Comparison of ENCODE assay signal across 8 mouse cellular contexts in the genomic region with DNA sequence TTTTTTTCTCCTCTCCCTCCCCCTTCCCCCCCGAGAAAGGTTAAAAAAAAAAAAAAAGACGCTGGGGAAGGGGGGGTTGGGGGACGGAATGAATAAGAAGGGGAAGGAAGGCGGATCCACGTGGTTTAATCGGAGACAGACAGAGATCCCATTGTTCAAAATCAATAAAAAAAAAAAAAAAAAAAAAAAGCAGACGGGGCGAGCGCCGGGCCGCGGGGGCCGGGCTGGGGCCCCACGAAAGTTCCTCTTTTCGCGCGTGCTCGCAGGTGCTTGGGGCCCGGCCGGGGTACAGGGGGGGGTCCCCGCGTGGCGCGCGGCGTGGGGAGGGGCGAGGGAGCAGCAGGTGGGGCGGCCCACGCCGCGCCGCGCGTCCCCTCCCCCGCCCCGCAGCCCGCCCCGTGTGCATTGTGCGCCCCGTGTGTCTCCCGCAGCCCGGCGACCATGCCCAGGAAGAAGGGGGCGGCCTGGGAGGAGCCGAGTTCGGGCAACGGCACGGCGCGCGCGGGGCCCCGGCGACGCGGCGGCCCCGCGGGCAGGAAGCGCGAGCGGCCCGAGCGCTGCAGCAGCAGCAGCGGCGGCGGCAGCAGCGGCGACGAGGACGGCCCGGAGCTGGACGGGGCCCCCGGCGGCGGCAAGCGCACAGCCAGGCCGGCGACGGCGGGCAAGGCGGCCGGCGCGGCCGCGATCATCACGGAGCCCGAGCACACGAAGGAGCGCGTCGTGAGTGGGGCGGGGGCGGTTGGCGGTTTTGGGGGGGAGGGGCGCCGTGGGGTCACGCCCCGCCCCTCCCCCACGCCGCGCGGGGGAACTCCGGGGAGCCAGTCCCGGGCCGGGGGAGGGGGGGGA. TPM values are rescaled to one million over a fixed set of nuclear protein-coding genes. Genes with fewer than 3 reads are reported as not detected.
DNase-seq lines count a peak whose midpoint lies in the region; ATAC-seq and TF ChIP-seq lines count a peak whose summit lies in the region.

No protein-coding gene starts in this region.

- no peak for TF ChIP-seq CTCF in gastrocnemius, adult 2 months (IDR thresholded peaks at IDR 0.05)

- peaks cover 32% of the 10 kb centered on the region for H3K36me3 ChIP-seq in forebrain, embryonic 14.5 days (ENCODE audit: control insufficient read depth, insufficient read depth, low read length)
- peaks cover 25% of the 10 kb centered on the region for H3K36me3 ChIP-seq in kidney, embryonic 15.5 days
- H3K36me3 ChIP-seq in megakaryocyte, embryonic 14.5 days (replicated peaks; ENCODE audit: low read length): peaks cover 30% of the 10 kb centered on the region

- H3K9ac ChIP-seq in forebrain, embryonic 14.5 days (ENCODE audit: low read length): peak overlapping the region; percentile 96
- peak overlapping the region; percentile 93 for H3K9ac ChIP-seq in kidney, embryonic 15.5 days

- H3K4me2 ChIP-seq in forebrain, embryonic 14.5 days (ENCODE audit: low read length): peak overlapping the region; percentile 60
- H3K4me2 ChIP-seq in kidney, embryonic 15.5 days: peak overlapping the region; percentile 89

- peak; percentile 22 for ATAC-seq in forebrain, embryonic 14.5 days
- 0 out of 2 replicates have a peak, but pooled peaks have one; percentile 5 for ATAC-seq in kidney, embryonic 15.5 days (replicated peaks; ENCODE audit: low FRiP score)

- peak; percentile 50 for DNase-seq in gastrocnemius, adult 2 months
- no peak for DNase-seq in gastrocnemius, postnatal 36 days
- DNase-seq in NIH3T3 (ENCODE audit: low read depth): peak; percentile 65
- DNase-seq in forebrain, embryonic 14.5 days (ENCODE audit: low spot score): peak; percentile 68
- peak; percentile 61 to 80 for DNase-seq in spleen, postnatal 4 days (ENCODE audit: low spot score in 2 of 2)
- DNase-seq in urinary bladder, postnatal 25 days (ENCODE audit: low spot score): no peak

- intact Hi-C loops in gastrocnemius, adult 2 months (cut with DNase I): no loop called here
- intact Hi-C loops in gastrocnemius, postnatal 36 days (cut with DNase I): no loop called here

- H3K9me3 ChIP-seq in forebrain, embryonic 14.5 days (replicated peaks; ENCODE audit: control insufficient read depth, low read length): no peaks in the 10 kb centered on the region
- no peaks in the 10 kb centered on the region for H3K9me3 ChIP-seq in kidney, embryonic 15.5 days (replicated peaks)
- H3K9me3 ChIP-seq in megakaryocyte, embryonic 14.5 days: no peaks in the 10 kb centered on the region

- H3K4me1 ChIP-seq in forebrain, embryonic 14.5 days (ENCODE audit: control insufficient read depth, insufficient read depth, low read length): peaks cover 20% of the 10 kb centered on the region
- peaks cover 55% of the 10 kb centered on the region for H3K4me1 ChIP-seq in kidney, embryonic 15.5 days
- peaks cover 64% of the 10 kb centered on the region for H3K4me1 ChIP-seq in megakaryocyte, embryonic 14.5 days

- peaks cover 11% of the 10 kb centered on the region for H3K27me3 ChIP-seq in forebrain, embryonic 14.5 days (replicated peaks; ENCODE audit: control insufficient read depth, insufficient read depth, low read length)
- H3K27me3 ChIP-seq in kidney, embryonic 15.5 days: peaks cover 9% of the 10 kb centered on the region; the same call in 1 of the 2 replicates
- no peaks in the 10 kb centered on the region for H3K27me3 ChIP-seq in megakaryocyte, embryonic 14.5 days (replicated peaks)

- H3K27ac ChIP-seq in gastrocnemius, adult 2 months: peak overlapping the region; percentile 98
- peak overlapping the region; percentile 98 for H3K27ac ChIP-seq in forebrain, embryonic 14.5 days (ENCODE audit: low read depth, low read length)
- peak overlapping the region; percentile 96 for H3K27ac ChIP-seq in kidney, embryonic 15.5 days

- WGBS in forebrain, embryonic 14.5 days: under 1% methylated on average over 71 of the region's 107 CpGs
- WGBS in kidney, embryonic 15.5 days: under 1% methylated on average over 59 of the region's 107 CpGs

- peak overlapping the region; percentile 91 for H3K4me3 ChIP-seq in gastrocnemius, adult 2 months
- H3K4me3 ChIP-seq in forebrain, embryonic 14.5 days (ENCODE audit: low read depth, low read length): peak overlapping the region; percentile 92
- peak overlapping the region; percentile 92 for H3K4me3 ChIP-seq in kidney, embryonic 15.5 days (replicated peaks)
- peak overlapping the region; percentile 94 for H3K4me3 ChIP-seq in megakaryocyte, embryonic 14.5 days (replicated peaks)

RNA-seq across cellular contexts. Expression of a gene that starts 1.6 kb away (rescaled TPM):
- 1 to 10 TPM; 5.9 to 8.8 TPM for total RNA-seq in gastrocnemius, adult 2 months (2021)
- total RNA-seq in gastrocnemius, postnatal 36 days (2021): 1 to 10 TPM; 8.1 to 9.5 TPM
- 23.1 and 32.8 TPM in 2 replicates for polyA plus RNA-seq in forebrain, embryonic 14.5 days (2014; fragmentation: Nextera tagmentation; extraction: Ambion mirVana)
- polyA plus RNA-seq in kidney, embryonic 15.5 days (2015; fragmentation: Nextera tagmentation; extraction: Ambion mirVana): 26.8 and 28.8 TPM in 2 replicates
- 177 and 233 TPM in 2 replicates for polyA plus RNA-seq in megakaryocyte, embryonic 14.5 days (2012; ENCODE audit: insufficient read depth, low replicate concordance)

RNA-seq across cellular contexts. Expression of a gene that starts 36.1 kb away (rescaled TPM):
- 10 to 100 TPM; 50.9 to 66.3 TPM for total RNA-seq in gastrocnemius, adult 2 months (2021)
- 10 to 100 TPM; 39.0 to 49.9 TPM for total RNA-seq in gastrocnemius, postnatal 36 days (2021)
- polyA plus RNA-seq in forebrain, embryonic 14.5 days (2014; fragmentation: Nextera tagmentation; extraction: Ambion mirVana): 15.0 and 17.7 TPM in 2 replicates
- polyA plus RNA-seq in kidney, embryonic 15.5 days (2015; fragmentation: Nextera tagmentation; extraction: Ambion mirVana): 20.3 and 20.7 TPM in 2 replicates
- polyA plus RNA-seq in megakaryocyte, embryonic 14.5 days (2012; ENCODE audit: insufficient read depth, low replicate concordance): 7.1 and 9.2 TPM in 2 replicates

RNA-seq across cellular contexts. Expression of a gene that starts 40.5 kb away (rescaled TPM):
- total RNA-seq in gastrocnemius, adult 2 months (2021): not detected
- total RNA-seq in gastrocnemius, postnatal 36 days (2021): not detected
- not detected in 2 replicates for polyA plus RNA-seq in forebrain, embryonic 14.5 days (2014; fragmentation: Nextera tagmentation; extraction: Ambion mirVana)
- polyA plus RNA-seq in kidney, embryonic 15.5 days (2015; fragmentation: Nextera tagmentation; extraction: Ambion mirVana): not detected in 2 replicates
- not detected in 2 replicates for polyA plus RNA-seq in megakaryocyte, embryonic 14.5 days (2012; ENCODE audit: insufficient read depth, low replicate concordance)

Comparison
In these comparisons a context has a peak if more than half of its experiments do, and no peak if none do; other contexts are left out.
1. DNase-seq: peak in gastrocnemius, adult 2 months (single experiment), NIH3T3 (single experiment), forebrain, embryonic 14.5 days (single experiment) and spleen, postnatal 4 days (2 of 2); none in gastrocnemius, postnatal 36 days (0 of 2) and urinary bladder, postnatal 25 days (single experiment).
2. Peak in every context shown above with its lines, with median percentiles within 50 percentile points of each other: H3K27ac ChIP-seq and H3K4me3 ChIP-seq.